Mouse (Mus musculus) Patski (cell line): ENCODE data around the gene Fggy. TPM values are rescaled to one million over a fixed set of nuclear protein-coding genes. Genes with fewer than 3 reads are reported as not detected.

Experiments used
- ATAC-seq: fragments of 100-300 bp; one replicate; pipeline ENCODE4 v1.8.0; 2021
- CTCF ChIA-PET: fragments of 350-600 bp; sonication (Branson Sonifier 250); formaldehyde crosslinking; loops from one replicate; lab custom pipeline; 2022; ENCODE audit warnings: inconsistent platforms; lab: Charles Lee
- POLR2A ChIA-PET: fragments of 350-600 bp; sonication (Branson Sonifier 250); formaldehyde crosslinking; loops from one replicate; lab custom pipeline; 2022; ENCODE audit warnings: antibody characterized with exemption, inconsistent platforms; lab: Charles Lee
- DNase-seq: peaks from one replicate; pipeline ENCODE4 v3.0.0-alpha.2; 2011; ENCODE audit warnings: low read depth, low spot score
- H3K27me3 ChIP-seq: fragments of 371-371 bp; one replicate; pipeline ENCODE4 v1.5.1; 2021
- CTCF ChIP-seq: fragments of 100-300 bp; IDR thresholded peaks from one replicate; pipeline ENCODE4 v1.5.1; 2021
- in situ Hi-C: fragments of 300-500 bp; cut with MboI; formaldehyde crosslinking; loops from 3 replicates; pipeline ENCODE4 v1.11.1; 2018; ENCODE audit warnings: low pct_unique_long_range_greater_than_20kb, mixed read lengths
- polyA plus RNA-seq: library from polyadenylated mRNA; unstranded; gene quantifications from one replicate; pipeline ENCODE4 v1.2.3, GENCODE M21; 2021

Fggy gene
- polyA plus RNA-seq, 1 experiment from 2014 or later, result 52.8 TPM

DNA sequence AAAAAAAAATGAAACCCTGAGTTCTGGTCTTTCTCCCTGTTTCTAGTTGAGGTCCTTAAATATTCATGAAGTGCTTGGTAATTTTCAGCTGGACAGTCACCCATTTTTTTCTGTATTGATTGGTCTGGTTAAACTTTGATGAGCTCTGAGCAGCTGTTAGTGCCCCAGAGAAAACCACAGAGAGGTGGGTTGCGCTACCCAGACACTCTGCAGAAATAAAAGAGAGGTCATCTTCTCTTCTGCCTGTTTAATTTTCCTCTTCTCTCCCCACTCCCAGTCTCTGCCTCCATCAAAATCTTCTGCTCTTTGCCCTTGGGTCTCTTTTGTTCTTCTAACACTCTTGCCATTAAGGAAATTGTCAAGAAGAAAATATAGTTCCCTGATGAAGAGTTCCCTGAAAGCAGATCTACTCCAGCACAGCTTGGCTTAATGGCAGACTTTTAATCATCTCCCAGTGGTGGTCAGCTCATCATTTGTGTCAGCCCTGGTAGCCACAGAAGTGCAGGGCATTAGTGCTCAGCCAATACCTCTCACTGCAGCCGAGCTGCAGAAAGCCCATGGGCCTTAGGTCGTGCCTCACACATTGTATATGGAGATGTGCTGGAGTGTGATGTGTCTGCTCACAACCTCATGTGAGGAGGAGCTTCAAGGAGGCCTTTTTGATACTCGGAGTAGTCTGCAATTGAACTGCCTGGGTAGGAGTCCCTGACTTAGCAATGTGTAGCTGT lies 29.1 kb downstream of the Fggy start:
- in situ Hi-C loops, result no loop called here
- ChIA-PET CTCF (no interaction called here), POLR2A (no interaction called here)
- ATAC-seq (no peak), DNase-seq (no peak)
- no peaks in the 10 kb centered on the region for H3K27me3 ChIP-seq
- TF ChIP-seq CTCF, result no peak

DNA sequence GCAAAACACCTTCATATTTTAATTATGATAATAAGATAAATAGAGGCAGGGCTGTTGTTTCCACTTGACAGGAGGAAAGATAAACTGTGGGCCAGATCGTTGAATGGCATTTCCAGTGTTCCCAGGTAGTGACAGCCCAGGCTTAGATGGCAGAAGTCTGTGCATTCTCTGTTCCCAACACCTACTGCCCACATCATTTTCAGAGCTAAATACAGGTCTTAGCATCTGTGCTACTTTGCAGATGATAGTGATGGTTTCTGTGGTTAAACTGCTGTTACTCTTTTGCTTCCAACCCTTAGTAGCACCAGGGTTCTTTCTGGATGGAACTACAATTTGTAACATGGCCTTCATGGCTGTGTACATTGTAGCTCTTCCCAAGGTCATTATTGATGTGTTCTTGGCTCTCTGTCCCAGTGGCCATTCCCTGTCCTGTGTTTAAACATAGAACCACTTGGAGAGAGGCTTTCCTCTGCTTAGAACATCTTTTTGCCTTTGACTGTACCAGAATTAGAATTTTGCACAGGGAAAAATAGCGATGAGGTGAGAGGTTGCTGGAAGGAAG lies 31.5 kb downstream of the Fggy start:
- POLR2A ChIA-PET, result no interaction called here
- no peak for ATAC-seq
- H3K27me3 ChIP-seq, result no peaks in the 10 kb centered on the region
- TF ChIP-seq CTCF, result no peak
- no peak for DNase-seq
- in situ Hi-C loops, result no loop called here
- CTCF ChIA-PET, result interaction anchor here (1.3 kb wide), 1 partner anchor 9 kb away, joined by 4 read pairs; no protein-coding TSS in a partner anchor

DNA sequence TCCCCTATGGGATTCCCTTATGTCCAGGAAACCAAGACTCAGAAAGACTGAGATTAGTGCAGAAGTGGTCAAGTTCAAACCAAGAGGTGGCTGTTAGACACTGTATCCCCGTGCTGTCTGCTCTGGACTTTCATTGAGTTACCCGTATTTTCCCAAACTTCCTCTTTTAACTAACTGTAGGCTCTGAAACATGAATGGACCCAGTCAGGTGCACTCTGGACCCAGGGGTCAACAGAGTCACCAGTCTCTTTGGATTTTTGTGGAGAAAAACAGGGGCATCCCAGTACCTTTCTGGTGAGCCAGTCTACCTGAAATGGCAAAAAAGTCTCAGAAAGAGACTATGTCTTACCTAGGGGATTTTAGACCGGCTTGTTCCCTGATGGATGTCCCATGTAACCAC lies 33.6 kb downstream of the Fggy start:
- ATAC-seq (no peak), DNase-seq (no peak)
- H3K27me3 ChIP-seq, result no peaks in the 10 kb centered on the region
- ChIA-PET CTCF (no interaction called here), POLR2A (no interaction called here)
- in situ Hi-C loops, result no loop called here
- no peak for TF ChIP-seq CTCF

DNA sequence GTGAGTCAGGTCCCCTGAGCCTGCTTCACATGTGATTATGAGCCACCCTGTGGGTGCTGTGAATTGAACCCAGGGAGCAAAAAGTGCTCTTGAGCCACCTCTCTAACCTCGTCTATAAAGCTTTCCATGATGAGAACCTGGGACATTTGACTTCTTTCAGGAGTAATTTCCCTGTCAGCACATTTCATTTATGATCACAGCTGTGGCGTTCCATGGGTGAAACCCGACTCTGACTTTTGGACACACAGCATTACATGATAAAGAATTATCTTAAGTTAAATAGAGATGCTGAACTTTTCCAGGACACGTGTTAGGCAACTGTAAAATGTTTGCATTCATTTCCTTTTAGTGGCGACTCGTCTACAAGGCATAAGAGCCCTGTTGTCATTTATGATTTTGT lies 39.9 kb downstream of the Fggy start:
- in situ Hi-C loops, result no loop called here
- no peak for TF ChIP-seq CTCF
- CTCF ChIA-PET, result no interaction called here
- no peaks in the 10 kb centered on the region for H3K27me3 ChIP-seq
- POLR2A ChIA-PET, result no interaction called here
- ATAC-seq, result no peak
- no peak for DNase-seq

DNA sequence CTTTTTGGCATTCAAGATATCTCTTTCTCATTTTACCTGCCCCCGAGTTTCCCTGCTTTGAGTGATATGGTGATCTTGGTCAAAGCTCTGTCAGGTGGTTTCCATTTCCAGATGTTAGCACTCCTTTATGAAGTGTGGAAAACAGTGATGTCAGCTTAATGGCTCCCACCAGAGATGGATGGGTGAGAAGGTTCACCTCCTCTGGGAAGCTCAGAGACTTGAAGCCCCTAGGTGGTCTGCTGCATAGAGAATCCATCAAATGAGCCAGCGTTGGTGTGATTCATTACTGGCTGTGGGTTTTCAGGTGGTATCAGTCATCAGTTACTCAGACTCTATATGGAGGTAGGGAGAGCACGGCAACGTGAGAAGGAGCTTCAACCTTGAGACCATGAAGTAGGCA lies 44.5 kb downstream of the Fggy start:
- ChIA-PET CTCF (interaction anchor here (1.4 kb wide), 1 partner anchor 570 kb away, joined by 3 read pairs; no protein-coding TSS in a partner anchor), POLR2A (no interaction called here)
- no peaks in the 10 kb centered on the region for H3K27me3 ChIP-seq
- no peak for TF ChIP-seq CTCF
- in situ Hi-C loops, result no loop called here
- ATAC-seq, result no peak
- DNase-seq, result no peak

DNA sequence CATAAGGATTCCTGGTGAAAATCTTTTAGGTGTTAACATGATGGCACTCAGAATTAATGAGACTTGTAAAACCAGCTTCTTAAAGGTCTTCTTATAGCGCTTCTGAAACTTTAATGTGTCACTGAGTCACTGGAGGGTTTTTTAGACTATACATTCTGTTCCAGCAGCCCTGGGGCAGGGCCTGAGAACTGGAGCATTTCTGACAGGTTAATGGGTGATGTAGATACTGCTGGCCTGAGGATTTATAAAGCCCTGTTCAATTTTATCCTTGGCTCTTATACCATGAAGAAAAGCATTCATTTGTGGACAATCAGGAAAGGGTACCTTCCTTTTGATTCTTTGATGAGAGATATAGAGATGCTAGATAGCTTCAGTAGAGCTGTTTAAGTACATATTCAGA lies 45.9 kb downstream of the Fggy start:
- H3K27me3 ChIP-seq, result no peaks in the 10 kb centered on the region
- ChIA-PET CTCF (no interaction called here), POLR2A (no interaction called here)
- in situ Hi-C loops, result no loop called here
- ATAC-seq (no peak), DNase-seq (no peak)
- TF ChIP-seq CTCF, result no peak

DNA sequence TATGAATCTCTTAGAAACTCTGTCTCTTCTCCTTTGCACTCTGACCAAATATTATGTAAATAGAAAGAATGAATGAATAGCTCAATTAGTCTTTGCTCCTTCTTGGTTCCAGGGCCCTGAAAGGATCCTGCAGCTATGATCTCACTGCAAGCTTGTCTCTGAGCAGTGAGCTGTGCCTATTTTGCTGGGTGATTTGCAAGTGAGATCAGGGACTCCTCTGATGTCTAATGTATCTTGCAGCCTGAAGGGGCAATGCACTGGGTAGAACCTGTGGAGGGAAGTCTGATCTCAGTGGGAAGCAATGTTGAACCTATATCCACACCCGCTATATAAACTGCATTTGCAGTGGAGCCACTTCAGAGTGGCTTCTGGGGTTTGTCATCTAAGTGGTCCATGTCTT lies 53.4 kb downstream of the Fggy start:
- TF ChIP-seq CTCF, result no peak
- ATAC-seq (no peak), DNase-seq (no peak)
- no peaks in the 10 kb centered on the region for H3K27me3 ChIP-seq
- ChIA-PET POLR2A (interaction anchor here (0.6 kb wide), 1 partner anchor 33 kb away, joined by 4 read pairs; no protein-coding TSS in a partner anchor), CTCF (no interaction called here)
- in situ Hi-C loops, result no loop called here

DNA sequence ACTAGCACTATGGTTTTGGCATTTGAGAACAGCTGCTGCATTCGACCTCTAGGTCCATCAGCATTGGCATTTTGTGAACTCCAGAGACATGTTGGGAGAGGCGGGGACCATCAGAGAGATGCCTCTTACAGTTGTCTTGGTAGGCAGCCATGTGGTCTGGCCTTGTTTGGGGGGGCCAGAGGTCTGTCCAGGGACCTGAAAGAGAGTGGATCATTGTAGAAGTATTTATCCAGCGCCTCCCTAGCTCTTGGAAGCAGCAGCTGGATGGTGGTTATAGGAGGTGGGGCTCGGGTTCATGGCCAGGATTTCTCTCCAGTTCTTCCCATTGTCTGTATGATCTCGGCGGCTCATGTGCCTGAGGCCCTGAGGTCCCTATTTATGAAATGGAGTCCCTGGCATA lies 54.1 kb downstream of the Fggy start:
- CTCF ChIA-PET, result no interaction called here
- in situ Hi-C loops, result no loop called here
- POLR2A ChIA-PET, result no interaction called here
- no peak for ATAC-seq
- no peak for DNase-seq
- H3K27me3 ChIP-seq, result no peaks in the 10 kb centered on the region
- TF ChIP-seq CTCF, result no peak

DNA sequence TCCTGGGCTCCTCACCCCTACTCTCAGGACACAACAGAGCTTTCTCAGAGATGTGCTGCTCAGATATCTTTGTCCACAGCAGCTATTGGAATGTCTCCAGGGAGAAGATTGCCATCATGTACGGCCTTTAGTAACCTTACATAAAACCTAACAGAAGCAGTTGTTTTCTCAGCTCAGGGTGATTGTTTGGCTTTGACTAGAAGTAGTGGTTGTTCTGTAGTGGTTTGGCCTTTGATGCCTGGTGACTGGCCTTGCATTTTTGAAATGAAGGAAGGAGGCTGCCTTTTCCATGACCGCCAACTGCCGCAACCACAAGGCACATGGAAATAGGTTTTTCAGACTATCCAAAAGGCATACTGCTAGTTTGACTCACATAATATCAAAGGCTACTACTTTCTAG lies 63.7 kb downstream of the Fggy start:
- ATAC-seq, result no peak
- POLR2A ChIA-PET, result no interaction called here
- in situ Hi-C loops, result no loop called here
- CTCF ChIA-PET, result no interaction called here
- TF ChIP-seq CTCF, result no peak
- no peak for DNase-seq
- no peaks in the 10 kb centered on the region for H3K27me3 ChIP-seq

DNA sequence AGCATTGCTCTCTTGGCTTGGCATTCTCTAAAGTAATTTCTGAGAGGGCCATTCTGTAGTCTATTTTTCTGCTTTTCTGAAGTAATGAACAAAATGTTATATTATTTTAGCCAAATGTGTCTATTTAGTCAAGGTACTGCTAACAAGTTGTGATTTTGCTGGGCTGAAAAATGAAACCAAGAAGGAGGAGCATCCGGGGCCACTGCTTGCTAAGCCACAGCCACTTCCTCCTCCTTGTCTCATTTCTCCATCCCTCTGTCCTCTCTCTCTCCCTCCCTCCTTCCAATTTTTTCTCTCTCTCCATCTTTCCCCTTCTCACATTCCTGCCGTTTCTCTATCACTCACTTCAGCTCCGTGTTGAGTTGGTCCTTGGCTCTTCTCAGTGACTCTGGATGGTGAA lies 67.4 kb downstream of the Fggy start:
- TF ChIP-seq CTCF, result no peak
- no peak for ATAC-seq
- no peak for DNase-seq
- in situ Hi-C loops, result no loop called here
- POLR2A ChIA-PET, result no interaction called here
- no peaks in the 10 kb centered on the region for H3K27me3 ChIP-seq
- CTCF ChIA-PET, result no interaction called here

DNA sequence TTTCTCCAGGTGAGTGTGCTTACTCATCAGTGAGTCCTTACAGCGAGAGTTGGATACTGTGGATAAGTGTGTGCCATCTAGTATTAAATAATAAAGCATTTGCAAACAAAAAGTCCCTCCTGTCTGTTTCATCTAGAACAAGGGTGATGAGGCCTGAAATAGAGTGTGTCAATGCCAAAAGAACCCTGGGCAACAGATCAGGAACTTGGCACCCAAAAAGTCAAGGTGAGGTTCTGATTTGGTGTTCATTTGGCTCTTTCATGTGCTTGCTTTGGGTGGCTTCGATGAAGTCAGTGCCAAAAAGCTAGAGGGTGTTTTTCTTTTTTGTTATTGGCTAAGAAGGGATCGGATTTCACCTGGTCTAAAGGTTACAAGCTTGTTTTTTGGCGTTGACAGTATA lies 68.3 kb downstream of the Fggy start:
- in situ Hi-C loops, result no loop called here
- no peaks in the 10 kb centered on the region for H3K27me3 ChIP-seq
- ATAC-seq (no peak), DNase-seq (no peak)
- ChIA-PET CTCF (no interaction called here), POLR2A (interaction anchor here (0.6 kb wide), 1 partner anchor 12 kb away, joined by 3 read pairs; no protein-coding TSS in a partner anchor)
- no peak for TF ChIP-seq CTCF
